Mouse (Mus musculus) CH12.LX (cell line): Measurements from ENCODE around the gene Nek5.

ENCODE experiments used
- CTCF ChIP-seq, 2 experiments: IDR thresholded peaks in 1 of 2; conservative IDR thresholded peaks in 1 of 2; 2 replicates each; pipeline ENCODE4 v1.5.1; 2011 to 2012; ENCODE audit warnings: low read depth in 2 of 2, low read length in 2 of 2, improper control_type of control experiment in 1 of 2, inconsistent platforms in 1 of 2, mild to moderate bottlenecking in 1 of 2, moderate library complexity in 1 of 2
- E2F4 ChIP-seq: IDR thresholded peaks from 2 replicates; pipeline ENCODE4 v1.6.1; 2011; ENCODE audit warnings: low read depth, low read length, improper control_type of control experiment; ENCODE audit not compliant: insufficient replicate concordance
- MAFK ChIP-seq: IDR thresholded peaks from 2 replicates; pipeline ENCODE4 v1.6.1; 2011; ENCODE audit warnings: low read length, improper control_type of control experiment; ENCODE audit not compliant: insufficient replicate concordance
- POLR2A ChIP-seq: IDR thresholded peaks from 2 replicates; pipeline ENCODE4 v1.6.1; 2011; ENCODE audit warnings: low read depth, mild to moderate bottlenecking, improper control_type of control experiment, low read length
- RCOR1 ChIP-seq: conservative IDR thresholded peaks from 2 replicates; pipeline ENCODE4 v1.6.1; 2012; ENCODE audit warnings: low read depth, mild to moderate bottlenecking, inconsistent platforms, low read length, improper control_type of control experiment
- USF1 ChIP-seq: IDR thresholded peaks from 2 replicates; pipeline ENCODE4 v1.6.1; 2014; ENCODE audit warnings: low read depth, mild to moderate bottlenecking, inconsistent platforms, low read length, improper control_type of control experiment

DNA sequence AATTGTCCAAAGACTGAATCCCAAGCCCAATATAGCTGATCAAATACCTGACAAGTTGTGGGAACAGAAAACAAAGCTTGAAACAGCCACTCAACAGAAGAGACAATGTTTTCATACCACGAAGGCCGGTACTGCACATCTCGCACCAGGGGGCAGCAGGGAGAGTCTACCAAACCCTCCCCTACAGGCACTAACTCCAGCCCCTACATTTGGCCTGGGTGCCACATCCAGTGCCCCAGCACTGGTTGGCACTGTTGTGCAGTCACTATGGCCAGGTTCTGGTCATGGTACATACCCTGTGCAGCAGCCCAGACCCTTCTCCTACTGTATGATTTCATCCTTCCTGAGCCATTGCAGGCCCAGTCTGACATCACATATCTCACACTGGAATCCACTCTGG, 95.9 kb downstream of the Nek5 start:
- TF ChIP-seq USF1, result no peak
- TF ChIP-seq MAFK, result no peak
- peak in 1 of 2 experiments; percentile 57; a peak in 2 of 4 replicates for TF ChIP-seq CTCF (conservative IDR thresholded peaks at IDR 0.05 in 1 of 2, IDR thresholded peaks at IDR 0.05 in 1 of 2; ENCODE audit: low read depth in 2 of 2, low read length in 2 of 2)
- TF ChIP-seq RCOR1, result no peak
- no peak for TF ChIP-seq POLR2A
- TF ChIP-seq E2F4, result no peak
